Mouse (Mus musculus): ENCODE measurements around the gene Taf1c. TPM values are rescaled to one million over a fixed set of nuclear protein-coding genes. Genes with fewer than 3 reads are reported as not detected.

The Taf1c gene
- polyA plus RNA-seq, 1 experiment from 2014 or later: 12.7 TPM

DNA sequence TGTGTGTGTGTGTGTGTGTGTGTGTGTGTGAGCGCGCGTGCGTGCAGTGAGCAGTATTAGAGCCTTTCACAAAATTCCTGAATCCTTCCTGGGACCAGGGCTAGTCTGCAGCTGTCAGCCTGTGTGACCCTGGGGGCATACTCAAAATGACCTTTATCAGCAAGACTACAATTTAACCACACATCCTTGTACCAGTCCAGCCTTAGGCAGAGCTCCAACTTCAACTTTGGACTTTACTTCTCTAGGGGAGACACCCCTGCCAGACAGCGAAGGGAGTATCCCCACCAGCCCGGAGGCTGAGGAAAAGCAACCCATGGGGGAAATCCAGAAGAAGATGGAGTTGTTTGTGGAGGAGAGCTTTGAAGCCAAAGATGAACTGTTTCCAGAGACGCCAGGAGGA lies 13.6 kb downstream of the Taf1c start:
- Histone ChIP-seq H3K4me3 (ENCODE audit: low read depth, low read length) (no peak overlapping the region), H3K27ac (ENCODE audit: low read depth, low read length) (no peak overlapping the region), H3K4me1 (ENCODE audit: control insufficient read depth, insufficient read depth, low read length) (no peaks in the 10 kb centered on the region), H3K36me3 (ENCODE audit: control insufficient read depth, insufficient read depth, low read length) (no peaks in the 10 kb centered on the region), H3K9ac (replicated peaks; ENCODE audit: low read depth, low read length) (no peak overlapping the region), H3K9me3 (ENCODE audit: control insufficient read depth, low read length) (no peaks in the 10 kb centered on the region), H3K4me2 (ENCODE audit: low read depth, low read length) (no peak overlapping the region), H3K27me3 (ENCODE audit: control insufficient read depth, insufficient read depth, low read length) (no peaks in the 10 kb centered on the region)
- ATAC-seq (ENCODE audit: low read depth): no peak
- WGBS: 91% methylated on average over 7 of the region's 7 CpGs

DNA sequence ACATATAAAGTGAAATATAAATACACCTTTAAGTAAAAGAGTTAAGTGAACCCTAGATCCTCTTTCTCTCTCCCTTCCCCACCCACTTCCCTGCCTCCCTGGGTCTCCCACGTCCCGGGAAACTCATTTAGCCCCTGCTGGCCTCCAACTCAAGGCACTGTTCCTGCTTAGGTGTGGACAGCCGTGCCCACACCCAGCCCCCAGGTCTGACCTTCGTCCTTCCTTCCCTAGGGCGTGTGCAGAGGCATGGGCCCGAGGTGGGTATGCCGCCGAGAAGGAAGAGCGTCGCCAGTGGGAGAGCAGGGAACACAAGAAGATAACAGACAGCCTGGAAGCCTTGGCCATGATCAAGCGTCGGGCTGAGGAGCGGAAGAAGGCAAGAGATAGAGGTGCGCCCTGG lies 14.7 kb downstream of the Taf1c start:
- WGBS: 86% methylated on average over 14 of the region's 14 CpGs

DNA sequence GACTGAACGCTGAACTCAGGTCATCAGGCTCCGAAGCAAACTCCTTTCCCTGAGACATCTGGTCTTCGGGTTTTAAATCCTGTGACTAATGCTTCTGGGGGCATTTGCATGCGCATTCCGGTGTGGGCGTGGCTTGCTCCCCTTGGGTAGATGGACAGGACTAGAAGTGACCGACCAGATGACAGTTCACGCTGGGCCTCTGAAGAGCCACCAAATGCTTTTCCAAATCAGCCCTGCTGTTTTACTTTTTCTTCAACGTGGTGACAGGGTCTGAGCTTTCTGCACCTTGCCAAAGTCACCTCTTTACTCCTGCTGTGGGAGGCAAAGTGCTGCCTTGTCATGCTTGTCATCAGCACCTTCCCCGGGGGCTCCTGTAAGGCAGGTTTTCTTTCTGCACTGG lies 16.2 kb downstream of the Taf1c start:
- no peak overlapping the region for H3K4me2 ChIP-seq (ENCODE audit: low read depth, low read length)
- H3K9ac ChIP-seq (replicated peaks; ENCODE audit: low read depth, low read length): no peak overlapping the region
- no peaks in the 10 kb centered on the region for H3K27me3 ChIP-seq (ENCODE audit: control insufficient read depth, insufficient read depth, low read length)
- 25% methylated on average over 10 of the region's 10 CpGs for WGBS
- no peaks in the 10 kb centered on the region for H3K36me3 ChIP-seq (ENCODE audit: control insufficient read depth, insufficient read depth, low read length)
- no peak overlapping the region for H3K27ac ChIP-seq (ENCODE audit: low read depth, low read length)
- H3K4me1 ChIP-seq (ENCODE audit: control insufficient read depth, insufficient read depth, low read length): no peaks in the 10 kb centered on the region
- H3K9me3 ChIP-seq (ENCODE audit: control insufficient read depth, low read length): no peaks in the 10 kb centered on the region
- no peak overlapping the region for H3K4me3 ChIP-seq (ENCODE audit: low read depth, low read length)
- no peak for ATAC-seq (ENCODE audit: low read depth)

More for the DNA sequence above, 14.7 kb downstream of the Taf1c start:
- no peak overlapping the region for H3K4me2 ChIP-seq (ENCODE audit: low read depth, low read length)
- no peak overlapping the region for H3K27ac ChIP-seq (ENCODE audit: low read depth, low read length)
- H3K4me3 ChIP-seq (ENCODE audit: low read depth, low read length): no peak overlapping the region
- ATAC-seq (ENCODE audit: low read depth): no peak
- no peaks in the 10 kb centered on the region for H3K27me3 ChIP-seq (ENCODE audit: control insufficient read depth, insufficient read depth, low read length)
- no peaks in the 10 kb centered on the region for H3K36me3 ChIP-seq (ENCODE audit: control insufficient read depth, insufficient read depth, low read length)
- H3K4me1 ChIP-seq (ENCODE audit: control insufficient read depth, insufficient read depth, low read length): no peaks in the 10 kb centered on the region
- H3K9me3 ChIP-seq (ENCODE audit: control insufficient read depth, low read length): no peaks in the 10 kb centered on the region
- H3K9ac ChIP-seq (replicated peaks; ENCODE audit: low read depth, low read length): no peak overlapping the region

DNA sequence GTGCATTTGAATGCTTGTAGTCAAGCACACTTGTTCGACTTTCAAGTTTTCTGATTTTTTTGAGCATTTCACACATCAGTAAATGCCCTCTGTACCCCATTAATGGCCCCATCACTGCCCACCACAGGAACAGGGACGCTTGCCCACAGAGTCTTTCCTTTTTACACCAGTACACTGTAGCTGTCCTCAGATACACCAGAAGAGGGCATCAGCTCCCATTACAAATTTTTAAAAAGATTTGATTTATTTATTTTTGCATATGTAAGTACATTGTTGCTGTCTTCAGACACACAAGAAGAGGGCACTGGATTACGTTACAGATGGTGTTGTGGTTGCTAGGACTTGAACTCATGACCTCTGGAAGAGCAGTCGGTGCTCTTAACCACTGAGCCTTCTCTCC lies 16.7 kb downstream of the Taf1c start:
- no peak overlapping the region for H3K4me2 ChIP-seq (ENCODE audit: low read depth, low read length)
- ATAC-seq (ENCODE audit: low read depth): no peak
- H3K4me3 ChIP-seq (ENCODE audit: low read depth, low read length): no peak overlapping the region
- H3K4me1 ChIP-seq (ENCODE audit: control insufficient read depth, insufficient read depth, low read length): no peaks in the 10 kb centered on the region
- WGBS: 66% methylated on average over 4 of the region's 4 CpGs
- no peak overlapping the region for H3K27ac ChIP-seq (ENCODE audit: low read depth, low read length)
- H3K9ac ChIP-seq (replicated peaks; ENCODE audit: low read depth, low read length): no peak overlapping the region
- no peaks in the 10 kb centered on the region for H3K9me3 ChIP-seq (ENCODE audit: control insufficient read depth, low read length)
- no peaks in the 10 kb centered on the region for H3K36me3 ChIP-seq (ENCODE audit: control insufficient read depth, insufficient read depth, low read length)
- H3K27me3 ChIP-seq (ENCODE audit: control insufficient read depth, insufficient read depth, low read length): no peaks in the 10 kb centered on the region

DNA sequence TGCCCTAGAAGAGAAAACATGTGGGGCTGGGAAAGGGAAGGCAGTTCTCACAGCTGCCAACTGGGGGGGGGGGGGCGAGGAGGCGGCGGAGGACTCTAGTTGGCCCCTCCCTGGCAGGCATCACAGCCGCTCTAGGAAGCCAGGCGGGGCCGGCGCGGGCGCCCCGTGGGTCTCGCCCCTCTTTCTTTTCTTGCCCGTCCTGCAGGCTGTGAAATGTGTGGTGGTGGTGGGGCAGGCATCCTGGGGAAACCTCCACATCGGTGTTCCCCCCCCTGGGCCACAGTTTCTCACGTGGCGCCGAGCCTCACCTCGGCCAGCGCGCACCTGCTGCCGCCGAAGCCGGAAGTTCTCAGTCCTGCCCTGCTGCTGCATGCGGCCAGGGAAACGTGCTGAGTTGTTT lies 19.1 kb downstream of the Taf1c start:
- H3K4me1 ChIP-seq (ENCODE audit: control insufficient read depth, insufficient read depth, low read length): no peaks in the 10 kb centered on the region
- H3K9me3 ChIP-seq (ENCODE audit: control insufficient read depth, low read length): no peaks in the 10 kb centered on the region
- H3K4me3 ChIP-seq (ENCODE audit: low read depth, low read length): peak overlapping the region; percentile 20; the same call in 1 of the 2 replicates
- no peak overlapping the region for H3K27ac ChIP-seq (ENCODE audit: low read depth, low read length)
- peak overlapping the region; percentile 42 for H3K4me2 ChIP-seq (ENCODE audit: low read depth, low read length)
- 29% methylated on average over 16 of the region's 24 CpGs for WGBS
- no peaks in the 10 kb centered on the region for H3K36me3 ChIP-seq (ENCODE audit: control insufficient read depth, insufficient read depth, low read length)
- ATAC-seq (ENCODE audit: low read depth): no peak
- no peaks in the 10 kb centered on the region for H3K27me3 ChIP-seq (ENCODE audit: control insufficient read depth, insufficient read depth, low read length)
- 0 out of 2 replicates have a peak overlapping the region, but pooled peaks have one; percentile 11 for H3K9ac ChIP-seq (replicated peaks; ENCODE audit: low read depth, low read length)

DNA sequence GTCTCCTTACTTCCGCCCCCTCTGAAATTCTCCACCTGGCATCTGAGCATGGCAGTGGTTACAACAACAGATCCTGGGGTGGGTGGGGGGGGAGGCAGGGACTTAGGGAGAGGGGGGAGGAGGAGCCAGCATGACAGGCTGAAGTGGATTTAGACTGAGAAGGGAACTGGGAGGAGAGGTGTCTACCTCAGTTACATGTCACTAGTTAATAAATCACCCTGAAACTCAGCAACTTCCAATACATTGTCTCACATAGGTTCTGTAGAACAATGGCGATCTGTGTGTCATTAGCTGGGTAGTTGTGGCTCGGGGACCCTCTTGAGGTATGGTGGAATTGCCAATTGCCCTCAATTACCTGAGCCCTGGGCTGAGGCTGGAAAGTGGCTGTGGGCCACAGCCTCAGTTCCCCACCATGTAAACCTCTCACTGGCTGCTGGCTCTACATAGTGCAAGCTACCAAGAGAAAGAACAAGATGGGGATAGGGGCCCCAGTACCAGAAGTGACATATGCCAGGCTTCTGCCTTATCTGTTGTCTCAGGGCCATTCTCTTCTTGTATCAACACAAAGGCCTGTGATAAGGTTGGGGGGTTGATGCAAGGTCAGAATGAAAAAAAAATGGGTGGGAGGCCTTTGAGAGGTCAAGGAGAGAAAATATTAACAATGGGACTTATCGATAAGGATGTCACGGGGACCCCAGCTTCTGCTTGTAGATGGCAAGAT lies 24.4 kb downstream of the Taf1c start:
- H3K9ac ChIP-seq (replicated peaks; ENCODE audit: low read depth, low read length): no peak overlapping the region
- H3K36me3 ChIP-seq (ENCODE audit: control insufficient read depth, insufficient read depth, low read length): no peaks in the 10 kb centered on the region
- WGBS: 81% methylated on average over 5 of the region's 5 CpGs
- H3K27me3 ChIP-seq (ENCODE audit: control insufficient read depth, insufficient read depth, low read length): no peaks in the 10 kb centered on the region
- peaks cover under 1% of the 10 kb centered on the region; the same call in 1 of the 2 replicates for H3K4me1 ChIP-seq (ENCODE audit: control insufficient read depth, insufficient read depth, low read length)
- H3K4me3 ChIP-seq (ENCODE audit: low read depth, low read length): no peak overlapping the region
- no peak overlapping the region for H3K27ac ChIP-seq (ENCODE audit: low read depth, low read length)
- no peaks in the 10 kb centered on the region for H3K9me3 ChIP-seq (ENCODE audit: control insufficient read depth, low read length)
- H3K4me2 ChIP-seq (ENCODE audit: low read depth, low read length): no peak overlapping the region
- no peak for ATAC-seq (ENCODE audit: low read depth)

DNA sequence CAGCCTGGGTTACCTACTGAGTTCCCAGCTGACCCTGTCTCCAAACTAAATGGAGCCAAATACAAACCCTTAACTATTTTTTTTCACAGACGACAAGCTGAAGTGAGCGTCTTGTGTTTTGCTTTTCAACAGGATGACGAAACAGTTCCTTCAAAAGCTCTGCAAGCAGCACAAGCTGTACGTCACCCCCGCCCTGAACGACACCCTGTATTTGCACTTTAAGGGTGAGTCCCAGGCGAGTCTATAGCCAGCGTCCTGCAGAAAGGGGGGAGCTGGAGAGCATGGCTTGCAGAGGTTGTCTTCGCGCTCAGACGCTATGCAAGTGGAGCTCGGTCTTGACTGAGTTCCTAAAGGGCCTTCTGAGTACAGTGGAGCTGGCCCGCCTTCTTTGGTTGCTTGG lies 25.9 kb downstream of the Taf1c start:
- Histone ChIP-seq H3K9ac (replicated peaks; ENCODE audit: low read depth, low read length) (no peak overlapping the region), H3K27ac (ENCODE audit: low read depth, low read length) (no peak overlapping the region), H3K9me3 (ENCODE audit: control insufficient read depth, low read length) (no peaks in the 10 kb centered on the region), H3K27me3 (ENCODE audit: control insufficient read depth, insufficient read depth, low read length) (no peaks in the 10 kb centered on the region), H3K36me3 (ENCODE audit: control insufficient read depth, insufficient read depth, low read length) (no peaks in the 10 kb centered on the region), H3K4me2 (ENCODE audit: low read depth, low read length) (no peak overlapping the region), H3K4me3 (ENCODE audit: low read depth, low read length) (no peak overlapping the region), H3K4me1 (ENCODE audit: control insufficient read depth, insufficient read depth, low read length) (peaks cover 6% of the 10 kb centered on the region; the same call in 1 of the 2 replicates)
- ATAC-seq (ENCODE audit: low read depth): no peak
- WGBS: 34% methylated on average over 13 of the region's 13 CpGs

DNA sequence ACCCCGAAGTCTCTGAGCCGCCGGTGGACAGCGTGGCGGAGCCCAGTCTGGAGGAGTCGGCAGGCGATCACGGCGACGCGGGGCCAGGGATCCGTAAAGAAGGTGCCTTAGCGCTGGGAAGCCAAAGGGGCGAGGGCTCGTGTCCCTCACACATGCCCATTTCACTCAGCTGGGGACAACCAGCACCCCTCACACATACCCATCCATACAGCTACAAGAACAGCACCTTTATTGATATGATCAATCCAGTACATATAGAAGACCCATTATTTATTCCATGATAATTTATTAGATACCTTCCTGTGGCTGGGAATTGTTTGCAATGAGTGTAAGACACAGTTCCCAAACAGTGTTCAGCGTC lies 29.7 kb downstream of the Taf1c start:
- Histone ChIP-seq H3K36me3 (ENCODE audit: control insufficient read depth, insufficient read depth, low read length) (no peaks in the 10 kb centered on the region), H3K4me3 (ENCODE audit: low read depth, low read length) (peak overlapping the region; percentile 94), H3K4me1 (ENCODE audit: control insufficient read depth, insufficient read depth, low read length) (peaks cover 15% of the 10 kb centered on the region), H3K9me3 (ENCODE audit: control insufficient read depth, low read length) (no peaks in the 10 kb centered on the region), H3K27me3 (ENCODE audit: control insufficient read depth, insufficient read depth, low read length) (no peaks in the 10 kb centered on the region), H3K27ac (ENCODE audit: low read depth, low read length) (no peak overlapping the region; the same call in 1 of the 2 replicates), H3K4me2 (ENCODE audit: low read depth, low read length) (peak overlapping the region; percentile 84), H3K9ac (replicated peaks; ENCODE audit: low read depth, low read length) (peak overlapping the region; percentile 82)
- 2% methylated on average over 16 of the region's 16 CpGs for WGBS
- ATAC-seq (ENCODE audit: low read depth): no peak

DNA sequence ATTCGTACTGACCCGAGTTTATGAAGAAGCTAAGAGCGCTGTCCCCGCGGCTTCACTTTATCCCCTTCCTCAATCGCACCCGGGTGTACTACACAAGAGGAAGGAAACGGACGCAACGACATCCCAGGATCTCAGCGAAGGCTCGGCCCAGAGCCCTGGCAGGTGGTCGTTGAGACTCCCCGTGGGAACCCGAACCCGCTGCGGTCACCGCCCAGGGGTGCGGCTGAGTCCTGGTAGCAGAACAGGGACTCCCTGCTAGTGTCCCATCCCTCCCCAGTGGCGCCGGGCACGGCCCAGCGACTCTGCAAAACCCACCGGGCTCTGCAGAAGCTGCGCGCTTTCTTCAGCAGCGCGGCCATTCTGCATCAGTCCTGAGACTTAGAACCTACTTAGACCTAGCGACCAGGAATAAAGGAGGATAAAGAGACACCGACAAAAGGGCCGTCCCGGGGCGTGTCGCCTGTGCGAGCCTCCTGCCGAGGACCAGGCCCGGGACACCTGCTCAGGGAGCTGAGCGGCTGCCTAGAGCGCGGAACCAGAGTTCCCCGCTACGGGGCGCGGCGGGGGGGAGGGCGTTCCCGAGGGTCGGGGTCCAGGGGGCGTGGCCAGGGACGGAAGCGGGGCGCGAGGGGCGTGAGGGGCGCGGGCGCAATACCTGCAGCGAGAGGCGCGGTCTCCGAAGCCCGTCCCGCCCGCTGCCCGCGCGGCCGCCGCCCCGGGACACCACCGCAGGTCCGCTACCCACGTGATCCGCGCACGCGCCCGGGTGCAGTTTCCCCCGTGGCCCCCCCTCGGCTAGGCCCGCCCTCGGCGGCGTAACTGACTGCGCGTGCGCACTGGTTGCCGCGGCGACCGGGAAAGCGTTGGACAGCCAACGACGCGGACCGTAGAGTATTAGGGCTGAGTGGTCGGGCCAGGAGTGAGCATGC lies 30.3 kb downstream of the Taf1c start, which contains the start of the genes Hsdl1 and Dnaaf1:
Gene Hsdl1, minus strand, starts transcription at position 747 of the 929 bp plus-strand sequence.
Gene Dnaaf1, plus strand, starts transcription at position 799 of the 929 bp plus-strand sequence.
- Histone ChIP-seq H3K9me3 (ENCODE audit: control insufficient read depth, low read length) (no peaks in the 10 kb centered on the region), H3K27ac (ENCODE audit: low read depth, low read length) (peak within 1 kb of the TSS; percentile 68), H3K36me3 (ENCODE audit: control insufficient read depth, insufficient read depth, low read length) (no peaks in the 10 kb centered on the region), H3K9ac (replicated peaks; ENCODE audit: low read depth, low read length) (peak within 1 kb of the TSS; percentile 82), H3K4me3 (ENCODE audit: low read depth, low read length) (peak within 1 kb of the TSS; percentile 94), H3K4me2 (ENCODE audit: low read depth, low read length) (peak within 1 kb of the TSS; percentile 84), H3K4me1 (ENCODE audit: control insufficient read depth, insufficient read depth, low read length) (peaks cover 15% of the 10 kb centered on the region), H3K27me3 (ENCODE audit: control insufficient read depth, insufficient read depth, low read length) (no peaks in the 10 kb centered on the region)
- peak; percentile 82 for ATAC-seq (ENCODE audit: low read depth)
- WGBS: under 1% methylated on average over 78 of the region's 97 CpGs

Measured in neural tube, embryonic 14.5 days (tissue).